Comparison of ENCODE assay signal across 13 mouse cellular contexts in the genomic region with DNA sequence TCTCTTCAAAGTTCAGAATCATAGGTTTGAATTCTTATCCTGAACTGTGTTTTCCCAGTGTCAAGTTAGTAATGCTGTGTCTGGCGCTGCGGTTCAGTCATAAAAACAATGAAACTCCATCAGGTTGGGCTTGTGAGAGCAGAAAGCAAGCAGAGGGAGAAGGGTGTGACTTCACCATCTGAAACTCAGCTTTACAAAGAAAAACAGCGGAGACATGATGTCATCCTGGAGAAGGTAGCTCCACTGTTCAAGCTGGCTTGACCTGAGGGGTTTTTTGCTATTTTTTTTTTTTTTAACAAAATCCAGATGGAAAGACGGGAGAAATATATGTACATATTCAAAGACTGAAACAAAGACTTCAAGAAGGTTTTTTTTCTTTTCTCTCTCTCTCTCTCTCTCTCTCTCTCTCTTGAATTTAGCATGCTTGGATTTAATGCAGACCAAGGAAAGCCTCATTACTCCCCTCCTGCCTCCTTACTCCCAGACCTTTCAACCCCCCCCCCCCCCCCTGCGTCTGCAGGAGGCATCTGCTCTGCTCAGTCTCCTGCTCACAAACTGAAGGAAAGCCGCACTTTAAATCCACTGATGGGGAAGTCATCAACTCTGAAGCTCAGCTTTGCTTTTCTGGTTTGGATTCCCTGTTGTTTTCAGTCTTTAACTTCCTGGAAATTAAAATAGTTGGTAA.
DNase-seq lines count a peak whose midpoint lies in the region; ATAC-seq lines count a peak whose summit lies in the region.
"Had no signal": no experiment of that assay in that cellular context is flagged by ENCODE, and none has a peak within 500 bp of the region (broad histone marks: within the 10 kb centered on the region; RNA-seq: fewer than 3 reads in every experiment).

No protein-coding gene starts in this region.

- ATAC-seq in midbrain, embryonic 16.5 days: no peak
- ATAC-seq in forebrain, embryonic 12.5 days (ENCODE audit: low FRiP score): peak; percentile 30; the same call in 1 of the 2 replicates
- ATAC-seq in limb, embryonic 15.5 days (ENCODE audit: insufficient number of reproducible peaks, low FRiP score, low TSS enrichment, low read depth): peak; percentile 86

- no peak overlapping the region for H3K4me2 ChIP-seq in midbrain, embryonic 16.5 days (ENCODE audit: low read length)
- no peak overlapping the region for H3K4me2 ChIP-seq in forebrain, embryonic 12.5 days
- H3K4me2 ChIP-seq in limb, embryonic 15.5 days: 0 out of 2 replicates have a peak overlapping the region, but pooled peaks have one; percentile 1
- H3K4me2 ChIP-seq: liver, embryonic 13.5 days had no signal

- DNase-seq in midbrain, embryonic 10.5 days (ENCODE audit: low spot score): no peak
- DNase-seq in embryo, embryonic 9.5 days (ENCODE audit: extremely low spot score): peak; percentile 39
- no peak for DNase-seq in urinary bladder, postnatal 25 days (ENCODE audit: low spot score)
- no peak for DNase-seq in kidney, adult 9 months
- DNase-seq in kidney, postnatal 25 days: no peak
- DNase-seq: cerebellum, adult 18-20 months; heart, postnatal 4 days; kidney, adult 18-20 months; liver, embryonic 13.5 days had no signal

- H3K27me3 ChIP-seq in midbrain, embryonic 10.5 days (ENCODE audit: low read depth, poor library complexity, severe bottlenecking): no peaks in the 10 kb centered on the region
- H3K27me3 ChIP-seq in midbrain, embryonic 16.5 days (ENCODE audit: control insufficient read depth, insufficient read depth, low read depth, low read length): no peaks in the 10 kb centered on the region
- peaks cover 12% of the 10 kb centered on the region; the same call in 1 of the 2 replicates for H3K27me3 ChIP-seq in forebrain, embryonic 12.5 days
- no peaks in the 10 kb centered on the region for H3K27me3 ChIP-seq in limb, embryonic 15.5 days
- H3K27me3 ChIP-seq: liver, embryonic 13.5 days had no signal

- WGBS in midbrain, embryonic 10.5 days: 52% methylated on average over 6 of the region's 6 CpGs
- 56% methylated on average over 5 of the region's 6 CpGs for WGBS in midbrain, embryonic 16.5 days
- WGBS in forebrain, embryonic 12.5 days: 33% methylated on average over 6 of the region's 6 CpGs
- 22% methylated on average over 6 of the region's 6 CpGs for WGBS in limb, embryonic 15.5 days

- H3K4me1 ChIP-seq in midbrain, embryonic 10.5 days: 0 out of 2 replicates have a peak, but pooled peaks cover 6% of the 10 kb centered on the region
- H3K4me1 ChIP-seq in midbrain, embryonic 16.5 days (ENCODE audit: control insufficient read depth, insufficient read depth, low read length): no peaks in the 10 kb centered on the region; the same call in 1 of the 2 replicates
- H3K4me1 ChIP-seq in forebrain, embryonic 12.5 days: no peaks in the 10 kb centered on the region
- H3K4me1 ChIP-seq in limb, embryonic 15.5 days: peaks cover 7% of the 10 kb centered on the region; the same call in 1 of the 2 replicates
- H3K4me1 ChIP-seq: liver, embryonic 13.5 days had no signal

- no peak overlapping the region for H3K4me3 ChIP-seq in midbrain, embryonic 10.5 days
- H3K4me3 ChIP-seq in midbrain, embryonic 16.5 days (ENCODE audit: low read depth, low read length): no peak overlapping the region
- H3K4me3 ChIP-seq in forebrain, embryonic 12.5 days (replicated peaks): no peak overlapping the region
- no peak overlapping the region for H3K4me3 ChIP-seq in limb, embryonic 15.5 days
- H3K4me3 ChIP-seq: liver, embryonic 13.5 days had no signal

- H3K27ac ChIP-seq in midbrain, embryonic 10.5 days (replicated peaks): 0 out of 2 replicates have a peak overlapping the region, but pooled peaks have one; percentile 38
- H3K27ac ChIP-seq in midbrain, embryonic 16.5 days (ENCODE audit: low read length): no peak overlapping the region
- H3K27ac ChIP-seq in forebrain, embryonic 12.5 days: no peak overlapping the region
- peak overlapping the region; percentile 79 for H3K27ac ChIP-seq in limb, embryonic 15.5 days
- H3K27ac ChIP-seq: liver, embryonic 13.5 days; macrophage had no signal

- H3K36me3 ChIP-seq in midbrain, embryonic 10.5 days: no peaks in the 10 kb centered on the region
- no peaks in the 10 kb centered on the region for H3K36me3 ChIP-seq in midbrain, embryonic 16.5 days (ENCODE audit: control insufficient read depth, insufficient read depth, low read length)
- H3K36me3 ChIP-seq in forebrain, embryonic 12.5 days (replicated peaks): no peaks in the 10 kb centered on the region
- H3K36me3 ChIP-seq in limb, embryonic 15.5 days: no peaks in the 10 kb centered on the region
- H3K36me3 ChIP-seq: liver, embryonic 13.5 days had no signal

- H3K9me3 ChIP-seq in midbrain, embryonic 10.5 days (replicated peaks): no peaks in the 10 kb centered on the region
- no peaks in the 10 kb centered on the region for H3K9me3 ChIP-seq in midbrain, embryonic 16.5 days (replicated peaks; ENCODE audit: control insufficient read depth, low read length, poor library complexity, severe bottlenecking)
- H3K9me3 ChIP-seq in forebrain, embryonic 12.5 days: no peaks in the 10 kb centered on the region
- H3K9me3 ChIP-seq in limb, embryonic 15.5 days: no peaks in the 10 kb centered on the region
- H3K9me3 ChIP-seq: liver, embryonic 13.5 days had no signal

- no peak overlapping the region for H3K9ac ChIP-seq in midbrain, embryonic 16.5 days (ENCODE audit: low read depth, low read length)
- H3K9ac ChIP-seq in forebrain, embryonic 12.5 days: no peak overlapping the region
- H3K9ac ChIP-seq in limb, embryonic 15.5 days: no peak overlapping the region
- H3K9ac ChIP-seq: liver, embryonic 13.5 days had no signal

Comparison
In these comparisons a context has a peak if more than half of its experiments do, and no peak if none do; other contexts are left out.
1. H3K27ac ChIP-seq: peak in midbrain, embryonic 10.5 days (single experiment) and limb, embryonic 15.5 days (single experiment); none in midbrain, embryonic 16.5 days (single experiment) and forebrain, embryonic 12.5 days (single experiment).